Mouse (Mus musculus) forebrain, embryonic 13.5 days (tissue): ENCODE measurements around the gene Zscan29. TPM values are rescaled to one million over a fixed set of nuclear protein-coding genes. Genes with fewer than 3 reads are reported as not detected.
A peak's percentile ranks its signal among the peaks of the same experiment; 100 is the strongest.

Experiments used
- ATAC-seq: fragments of 200-750 bp; cut with Nextera tagmentation; 2 replicates; pipeline ENCODE4 v1.8.0; 2017
- H3K27ac ChIP-seq: fragments of 300-500 bp; sonication (generic); 2 replicates; pipeline ENCODE4 v1.5.1; 2015; ENCODE audit warnings: inconsistent platforms, mild to moderate bottlenecking, moderate library complexity
- H3K27me3 ChIP-seq: fragments of 300-500 bp; sonication (generic); 2 replicates; pipeline ENCODE4 v1.6.1; 2015; ENCODE audit warnings: mild to moderate bottlenecking, inconsistent platforms
- H3K36me3 ChIP-seq: fragments of 300-500 bp; sonication (generic); 2 replicates; pipeline ENCODE4 v1.6.1; 2015; ENCODE audit warnings: mild to moderate bottlenecking, inconsistent platforms; ENCODE audit not compliant: poor library complexity, severe bottlenecking
- H3K4me1 ChIP-seq: fragments of 300-500 bp; sonication (generic); 2 replicates; pipeline ENCODE4 v1.6.1; 2015; ENCODE audit warnings: inconsistent platforms
- H3K4me2 ChIP-seq: fragments of 300-500 bp; sonication (generic); 2 replicates; pipeline ENCODE4 v1.6.1; 2015; ENCODE audit warnings: inconsistent platforms, mild to moderate bottlenecking, moderate library complexity
- H3K4me3 ChIP-seq: fragments of 300-500 bp; sonication (generic); 2 replicates; pipeline ENCODE4 v1.5.1; 2015; ENCODE audit warnings: mild to moderate bottlenecking, inconsistent platforms
- H3K9ac ChIP-seq: fragments of 300-500 bp; sonication (generic); 2 replicates; pipeline ENCODE4 v1.6.1; 2015; ENCODE audit warnings: mild to moderate bottlenecking, inconsistent platforms
- H3K9me3 ChIP-seq: fragments of 300-500 bp; sonication (generic); replicated peaks from 2 replicates; pipeline ENCODE4 v1.6.1; 2016; ENCODE audit warnings: inconsistent platforms
- WGBS: fragments of 180-500 bp; shearing (Covaris S2); methylation state at CpG from one replicate; pipeline ENCODE4 v1.1.7; 2015; 5-methylcytosine and 5-hydroxymethylcytosine counted together
- polyA plus RNA-seq: library from polyadenylated mRNA; unstranded; fragments of >200 nt; fragmentation: Nextera tagmentation; extraction: Ambion mirVana; gene quantifications from 2 replicates; pipeline ENCODE4 v1.2.1, GENCODE M21; 2015

Gene Zscan29
- polyA plus RNA-seq, 1 experiment from 2014 or later: 11.9 TPM

GRCm38 (mm10) chr2:121169902-121170301 is 1.0 kb downstream of the Zscan29 start:
- Histone ChIP-seq H3K27ac (no peak overlapping the region), H3K4me1 (peaks cover 30% of the 10 kb centered on the region), H3K9me3 (no peaks in the 10 kb centered on the region), H3K36me3 (peaks cover 35% of the 10 kb centered on the region), H3K9ac (peak overlapping the region; percentile 87), H3K27me3 (no peaks in the 10 kb centered on the region), H3K4me2 (peak overlapping the region; percentile 91), H3K4me3 (peak overlapping the region; percentile 72)
- WGBS: 5% methylated on average over 9 of the region's 9 CpGs
- no peak for ATAC-seq

- Histone ChIP-seq H3K9me3 (no peaks in the 10 kb centered on the region), H3K9ac (peak overlapping the region; percentile 87), H3K4me3 (peak overlapping the region; percentile 72), H3K27ac (no peak overlapping the region), H3K4me2 (peak overlapping the region; percentile 91), H3K36me3 (peaks cover 35% of the 10 kb centered on the region), H3K4me1 (peaks cover 30% of the 10 kb centered on the region), H3K27me3 (no peaks in the 10 kb centered on the region)
- ATAC-seq: no peak
- WGBS: 60% methylated on average over 4 of the region's 4 CpGs
Observed at GRCm38 (mm10) chr2:121169173-121169572, 1.8 kb downstream of the Zscan29 start.

GRCm38 (mm10) chr2:121153100-121153499 is 17.8 kb downstream of the Zscan29 start:
- Histone ChIP-seq H3K27ac (no peak overlapping the region), H3K9me3 (no peaks in the 10 kb centered on the region), H3K4me3 (no peak overlapping the region), H3K4me1 (no peaks in the 10 kb centered on the region), H3K36me3 (peaks cover 57% of the 10 kb centered on the region), H3K27me3 (no peaks in the 10 kb centered on the region), H3K9ac (no peak overlapping the region), H3K4me2 (no peak overlapping the region)
- 87% methylated on average over 3 of the region's 3 CpGs for WGBS
- ATAC-seq: no peak

- Histone ChIP-seq H3K27me3 (no peaks in the 10 kb centered on the region), H3K4me2 (no peak overlapping the region), H3K4me1 (no peaks in the 10 kb centered on the region), H3K36me3 (peaks cover 59% of the 10 kb centered on the region), H3K4me3 (no peak overlapping the region), H3K27ac (no peak overlapping the region), H3K9me3 (no peaks in the 10 kb centered on the region), H3K9ac (no peak overlapping the region)
- ATAC-seq: no peak
- 88% methylated on average over 5 of the region's 5 CpGs for WGBS
Observed at GRCm38 (mm10) chr2:121149679-121150078, 21.2 kb downstream of the Zscan29 start.

GRCm38 (mm10) chr2:121142415-121142814 is 28.5 kb downstream of the Zscan29 start:
- Histone ChIP-seq H3K27me3 (no peaks in the 10 kb centered on the region), H3K4me3 (no peak overlapping the region), H3K4me1 (peaks cover 33% of the 10 kb centered on the region), H3K36me3 (peaks cover 44% of the 10 kb centered on the region), H3K9me3 (no peaks in the 10 kb centered on the region), H3K27ac (no peak overlapping the region), H3K9ac (no peak overlapping the region), H3K4me2 (no peak overlapping the region)
- 55% methylated on average over 2 of the region's 2 CpGs for WGBS
- no peak for ATAC-seq

- Histone ChIP-seq H3K27ac (peak overlapping the region; percentile 97), H3K4me3 (peak overlapping the region; percentile 74), H3K9me3 (no peaks in the 10 kb centered on the region), H3K27me3 (no peaks in the 10 kb centered on the region), H3K36me3 (peaks cover 41% of the 10 kb centered on the region), H3K9ac (peak overlapping the region; percentile 93), H3K4me2 (peak overlapping the region; percentile 92), H3K4me1 (peaks cover 33% of the 10 kb centered on the region)
- no peak for ATAC-seq
- 69% methylated on average over 16 of the region's 16 CpGs for WGBS
Observed at GRCm38 (mm10) chr2:121141216-121142035, 29.5 kb downstream of the Zscan29 start.

GRCm38 (mm10) chr2:121140018-121140882 is 30.7 kb downstream of the Zscan29 start, which contains the start of the genes Adal and Lcmt2:
TSS of gene Adal (plus strand) at chr2:121140428.
TSS of gene Lcmt2 (minus strand) at chr2:121140653.
- Histone ChIP-seq H3K4me2 (peak within 1 kb of the TSS; percentile 92), H3K9ac (peak within 1 kb of the TSS; percentile 93), H3K36me3 (peaks cover 37% of the 10 kb centered on the region), H3K27ac (peak within 1 kb of the TSS; percentile 97), H3K4me3 (peak within 1 kb of the TSS; percentile 74), H3K9me3 (no peaks in the 10 kb centered on the region), H3K4me1 (peaks cover 33% of the 10 kb centered on the region), H3K27me3 (no peaks in the 10 kb centered on the region)
- ATAC-seq: peak; percentile 96
- whole genome bisulfite sequencing: under 1% methylated on average over 85 of the region's 87 CpGs

- Histone ChIP-seq H3K4me1 (peaks cover 33% of the 10 kb centered on the region), H3K27ac (peak overlapping the region; percentile 97), H3K4me2 (peak overlapping the region; percentile 92), H3K27me3 (no peaks in the 10 kb centered on the region), H3K9ac (peak overlapping the region; percentile 93), H3K4me3 (peak overlapping the region; percentile 74), H3K9me3 (no peaks in the 10 kb centered on the region), H3K36me3 (peaks cover 34% of the 10 kb centered on the region)
- ATAC-seq: no peak
- 57% methylated on average over 29 of the region's 29 CpGs for WGBS
Observed at GRCm38 (mm10) chr2:121139266-121140017, 31.5 kb downstream of the Zscan29 start.

GRCm38 (mm10) chr2:121137371-121137770 is 33.6 kb downstream of the Zscan29 start:
- Histone ChIP-seq H3K9ac (no peak overlapping the region), H3K27ac (no peak overlapping the region), H3K27me3 (no peaks in the 10 kb centered on the region), H3K4me1 (peaks cover 32% of the 10 kb centered on the region), H3K4me3 (no peak overlapping the region), H3K36me3 (peaks cover 27% of the 10 kb centered on the region), H3K9me3 (no peaks in the 10 kb centered on the region), H3K4me2 (no peak overlapping the region)
- no peak for ATAC-seq
- 97% methylated on average over 4 of the region's 4 CpGs for WGBS

GRCm38 (mm10) chr2:121132822-121133221 is 38.1 kb downstream of the Zscan29 start:
- Histone ChIP-seq H3K27ac (no peak overlapping the region), H3K27me3 (no peaks in the 10 kb centered on the region), H3K36me3 (peaks cover 12% of the 10 kb centered on the region), H3K9ac (no peak overlapping the region), H3K4me2 (no peak overlapping the region), H3K9me3 (no peaks in the 10 kb centered on the region), H3K4me3 (no peak overlapping the region), H3K4me1 (no peaks in the 10 kb centered on the region; the same call in 1 of the 2 replicates)
- WGBS: 60% methylated on average over 1 of the region's 1 CpGs
- ATAC-seq: no peak

- Histone ChIP-seq H3K27ac (no peak overlapping the region), H3K4me3 (no peak overlapping the region), H3K9me3 (no peaks in the 10 kb centered on the region), H3K27me3 (no peaks in the 10 kb centered on the region), H3K36me3 (no peaks in the 10 kb centered on the region), H3K4me2 (no peak overlapping the region), H3K4me1 (no peaks in the 10 kb centered on the region), H3K9ac (no peak overlapping the region)
- no peak for ATAC-seq
- 69% methylated on average over 9 of the region's 9 CpGs for WGBS
Observed at GRCm38 (mm10) chr2:121128865-121129620, 41.9 kb downstream of the Zscan29 start.
